Mouse (Mus musculus) adipose tissue, adult 10 weeks (tissue): ENCODE data around the gene Sertad3. TPM values are rescaled to one million over a fixed set of nuclear protein-coding genes. Genes with fewer than 3 reads are reported as not detected.

Source experiments
- polyA plus RNA-seq: library from polyadenylated mRNA; stranded (reverse); fragments of 350-450 nt; fragmentation: Illumina TruSeq; extraction: RNeasy Lipid Tissue Mini Kit (QIAGEN cat#74804); gene quantifications from one replicate; pipeline ENCODE4 v1.2.3, GENCODE M21; 2014; ENCODE audit warnings: low read depth, low replicate concordance

Gene Sertad3
- polyA plus RNA-seq = 7.5 TPM

GRCm38 (mm10) chr7:27473156-27473834 lies at the start of gene Sertad3:
TSS of gene Sertad3 (plus strand) at chr7:27473768.

GRCm38 (mm10) chr7:27447419-27448286 lies 25.9 kb upstream of the Sertad3 start, which contains the start of the genes Sptbn4 and Blvrb:
TSS of gene Sptbn4 (minus strand) at chr7:27447686.
TSS of gene Blvrb (plus strand) at chr7:27447978.

GRCm38 (mm10) chr7:27486770-27487697 lies 13.5 kb downstream of the Sertad3 start, which contains the start of gene Sertad1:
TSS of gene Sertad1 (plus strand) at chr7:27486910.

GRCm38 (mm10) chr7:27499036-27499435 lies 25.5 kb downstream of the Sertad3 start, which contains the start of gene Prx:
TSS of gene Prx (plus strand) at chr7:27499324.

GRCm38 (mm10) chr7:27522967-27523366 lies 49.4 kb downstream of the Sertad3 start, which contains the start of gene Hipk4:
TSS of gene Hipk4 (plus strand) at chr7:27523267.

Other genes with a start within 250 kb of the Sertad3 start
- gene Itpkc, start 245.1 kb upstream of the Sertad3 start, polyA plus RNA-seq = 9.1 TPM
- 26.0 TPM for gene Coq8b, start 240.7 kb upstream of the Sertad3 start, polyA plus RNA-seq
- gene Numbl, start 215.3 kb upstream of the Sertad3 start, polyA plus RNA-seq = 11.0 TPM
- gene Ltbp4, start 136.1 kb upstream of the Sertad3 start, polyA plus RNA-seq = 175 TPM
- gene Shkbp1, start 117.7 kb upstream of the Sertad3 start, polyA plus RNA-seq = 27.0 TPM
- gene Gm20479, start 116.3 kb upstream of the Sertad3 start, polyA plus RNA-seq = 1.2 TPM
- gene Sptbn4, start 26.1 kb upstream of the Sertad3 start, polyA plus RNA-seq = 0.56 TPM
- gene Blvrb, start 25.8 kb upstream of the Sertad3 start, polyA plus RNA-seq = 56.7 TPM
- 16.7 TPM for gene Sertad1, start 13.1 kb downstream of the Sertad3 start, polyA plus RNA-seq
- gene Prx, start 25.6 kb downstream of the Sertad3 start, polyA plus RNA-seq = 2.0 TPM
- 1.7 TPM for gene Hipk4, start 49.5 kb downstream of the Sertad3 start, polyA plus RNA-seq
- 98.1 TPM for gene Pld3, start 79.5 kb downstream of the Sertad3 start, polyA plus RNA-seq
- 13.5 TPM for gene 2310022A10Rik, start 79.5 kb downstream of the Sertad3 start, polyA plus RNA-seq
- 123 TPM for gene Akt2, start 117.8 kb downstream of the Sertad3 start, polyA plus RNA-seq
- not detected for gene Ttc9b, start 180.1 kb downstream of the Sertad3 start, polyA plus RNA-seq
- 15.8 TPM for gene Map3k10, start 200.8 kb downstream of the Sertad3 start, polyA plus RNA-seq
- 2.6 TPM for gene Zfp607b, start 215.6 kb downstream of the Sertad3 start, polyA plus RNA-seq